Mouse (Mus musculus): ENCODE measurements around the gene Nek1. TPM values are rescaled to one million over a fixed set of nuclear protein-coding genes. Genes with fewer than 3 reads are reported as not detected.

Gene Nek1
- polyA plus RNA-seq (2012; rRNA removed): 4.7 and 8.2 TPM in 2 replicates

GRCm38 (mm10) chr8:60992910-60993638, at the start of gene Nek1:
Gene Nek1, plus strand, starts transcription at chr8:60993195.
- peak; percentile 46 for DNase-seq (ENCODE audit: low read depth)

DNA sequence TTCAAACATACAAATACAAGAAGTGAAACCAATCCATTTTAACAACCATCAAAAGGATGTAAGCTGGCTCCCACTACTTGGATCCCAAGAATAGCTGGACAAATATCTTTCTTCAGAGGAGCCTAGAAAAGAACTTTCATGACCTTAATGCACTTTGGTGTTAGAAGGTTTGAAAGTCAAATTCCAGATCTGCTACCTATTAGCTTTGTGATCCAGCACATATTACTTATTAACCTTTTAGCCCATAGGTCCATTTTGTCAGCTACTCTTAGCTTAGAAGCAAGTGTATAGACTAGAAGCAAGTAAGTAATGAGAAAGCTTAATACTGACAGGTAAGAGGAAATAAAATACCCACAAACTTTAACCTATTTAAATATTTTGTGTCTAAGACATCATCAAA, 45.5 kb upstream of the Nek1 start:
- no peak for DNase-seq (ENCODE audit: low read depth)

- DNase-seq (ENCODE audit: low read depth): no peak
Observed at GRCm38 (mm10) chr8:60949859-60950258, 43.1 kb upstream of the Nek1 start.

DNA sequence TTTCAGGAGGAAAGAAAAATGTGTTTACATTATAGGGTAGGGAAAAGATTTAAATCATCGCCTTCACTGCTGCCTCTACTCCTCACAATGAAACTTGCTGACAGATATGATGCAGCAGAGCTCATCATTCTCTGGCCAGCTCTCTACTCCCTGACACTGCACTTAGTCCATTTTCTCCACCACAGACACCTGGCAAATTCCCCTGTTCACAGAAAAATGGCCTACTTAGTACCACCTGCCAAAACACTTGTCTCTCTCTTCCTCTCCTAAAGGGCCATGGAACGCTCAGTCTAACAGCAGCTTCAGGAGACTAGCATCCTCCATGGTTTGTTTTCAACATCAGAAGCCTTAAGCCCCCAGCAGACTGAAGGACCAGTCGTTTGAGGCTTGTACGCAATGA, 41.7 kb upstream of the Nek1 start:
- DNase-seq (ENCODE audit: low read depth): no peak

- no peak for DNase-seq (ENCODE audit: low read depth)
Observed at GRCm38 (mm10) chr8:60951757-60952156, 41.2 kb upstream of the Nek1 start.

GRCm38 (mm10) chr8:60952803-60953202, 40.2 kb upstream of the Nek1 start:
- no peak for DNase-seq (ENCODE audit: low read depth)

- DNase-seq (ENCODE audit: low read depth): peak; percentile 66
Observed at GRCm38 (mm10) chr8:60954281-60955014, 38.5 kb upstream of the Nek1 start.

GRCm38 (mm10) chr8:60956847-60957246, 36.1 kb upstream of the Nek1 start:
- no peak for DNase-seq (ENCODE audit: low read depth)

GRCm38 (mm10) chr8:60962763-60963162, 30.2 kb upstream of the Nek1 start:
- DNase-seq (ENCODE audit: low read depth): no peak

GRCm38 (mm10) chr8:60963931-60964330, 29.1 kb upstream of the Nek1 start:
- no peak for DNase-seq (ENCODE audit: low read depth)

DNA sequence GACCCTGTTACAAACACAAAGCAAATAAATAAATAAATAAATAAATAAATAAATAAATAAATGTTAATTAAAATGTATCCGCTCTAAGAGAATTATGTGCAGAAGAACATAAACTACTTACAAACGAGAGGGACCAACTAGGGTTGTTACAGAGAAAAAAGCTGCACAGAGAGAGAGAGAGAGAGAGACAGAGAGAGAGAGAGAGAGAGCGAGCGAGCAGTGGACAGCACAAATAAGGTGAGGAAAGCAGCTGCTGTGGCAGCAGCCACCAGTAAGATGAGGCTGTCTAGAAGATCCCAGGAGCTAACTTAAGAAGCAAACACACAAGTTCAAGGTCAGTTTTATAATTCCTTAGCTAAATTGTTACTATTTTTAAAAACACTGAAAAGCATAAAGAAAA, 28.5 kb upstream of the Nek1 start:
- no peak for DNase-seq (ENCODE audit: low read depth)

DNA sequence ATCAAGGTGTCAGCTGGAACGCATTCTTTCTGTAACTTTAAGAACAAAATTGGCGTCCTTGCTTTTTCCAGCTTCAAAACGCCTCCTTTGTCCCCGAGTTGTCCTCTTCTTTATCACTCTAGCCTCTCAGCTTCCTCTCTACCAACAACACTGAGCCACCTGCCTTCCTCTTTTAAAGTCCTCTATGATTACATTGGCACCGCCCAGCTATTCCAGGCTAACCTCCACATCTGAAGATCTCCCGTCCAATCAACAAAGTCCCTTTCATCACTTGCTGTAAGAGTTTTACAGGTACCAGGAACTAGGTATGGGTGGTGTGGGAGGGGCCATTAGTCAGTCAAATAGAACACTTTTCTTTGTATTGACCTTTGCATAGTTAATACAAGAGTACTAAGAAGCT, 27.7 kb upstream of the Nek1 start:
- no peak for DNase-seq (ENCODE audit: low read depth)

DNA sequence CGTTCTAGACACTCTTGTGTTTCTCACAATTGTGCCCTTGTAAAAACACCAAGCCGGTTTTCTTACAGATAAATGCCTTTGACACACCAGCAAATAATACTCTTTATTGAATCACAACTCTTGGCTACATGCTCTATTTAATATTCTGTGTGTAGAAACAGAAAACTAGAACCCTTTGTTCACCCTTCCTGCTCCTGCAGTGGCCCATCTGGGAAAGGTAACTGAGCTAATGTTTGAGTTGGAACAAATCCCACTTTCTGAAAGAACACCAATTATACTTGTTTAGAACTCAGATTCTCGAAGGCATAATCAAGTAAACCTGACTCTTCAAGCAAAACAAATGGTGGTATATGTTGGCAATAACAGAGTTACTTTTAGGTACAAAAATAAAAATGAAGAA, 27.3 kb upstream of the Nek1 start:
- no peak for DNase-seq (ENCODE audit: low read depth)

- DNase-seq (ENCODE audit: low read depth): no peak
Observed at GRCm38 (mm10) chr8:60969091-60969490, 23.9 kb upstream of the Nek1 start.

DNA sequence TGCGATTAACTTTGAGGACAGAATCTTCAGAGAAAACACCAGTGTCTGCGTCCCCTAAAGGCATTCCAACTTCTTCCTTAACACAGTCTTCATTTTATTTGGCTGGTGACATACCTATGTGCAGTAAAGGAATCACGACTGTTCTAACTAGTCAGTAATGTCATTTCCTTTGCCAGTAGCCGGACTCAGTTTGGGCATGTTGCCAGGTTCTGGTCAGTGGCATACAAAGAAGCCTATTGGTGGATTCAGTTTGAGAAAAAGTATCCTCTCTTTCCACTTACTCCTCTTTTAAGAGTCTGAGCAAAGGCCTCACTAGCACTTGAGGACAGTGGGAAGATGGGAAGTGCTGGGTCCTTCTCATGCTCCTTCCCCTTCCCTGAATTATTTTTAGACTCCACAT, 21.2 kb upstream of the Nek1 start:
- DNase-seq (ENCODE audit: low read depth): no peak

DNA sequence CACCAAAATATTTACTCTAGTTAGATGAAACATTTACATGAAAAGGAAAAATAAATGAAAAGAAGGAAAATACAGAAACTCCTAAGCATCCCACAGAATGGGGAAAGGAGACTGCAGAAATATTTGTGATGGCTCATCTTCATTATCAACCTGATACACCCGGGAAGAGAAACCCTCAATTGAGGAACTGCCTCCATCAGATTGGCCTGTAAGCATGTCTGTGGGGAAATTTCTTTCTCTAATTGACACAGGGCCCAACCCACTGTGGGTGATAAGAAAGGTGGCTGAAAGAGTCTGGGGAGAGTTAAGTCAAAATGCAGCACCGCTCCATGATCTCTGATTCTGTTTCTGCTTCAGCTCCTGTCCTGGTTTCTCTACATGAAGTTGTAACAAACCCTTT, 19.5 kb upstream of the Nek1 start:
- no peak for DNase-seq (ENCODE audit: low read depth)

DNA sequence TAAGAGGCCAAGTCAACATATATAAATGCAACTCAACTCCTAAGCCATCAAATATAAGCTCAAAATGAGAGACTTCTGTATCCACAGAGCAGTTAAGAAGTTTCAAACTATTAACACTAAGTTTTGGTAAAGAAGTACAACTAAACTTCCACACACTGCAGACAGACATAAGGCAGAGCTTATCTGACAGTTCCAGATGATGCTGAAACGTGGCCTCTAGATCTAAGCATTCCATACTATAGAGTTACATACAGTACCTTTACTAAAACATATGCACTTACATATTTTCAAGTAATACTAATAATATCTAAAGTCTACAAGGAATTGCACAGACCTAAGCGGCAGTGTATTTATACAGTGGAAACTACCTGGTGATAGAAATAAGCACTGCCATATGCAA, 18.2 kb upstream of the Nek1 start:
- DNase-seq (ENCODE audit: low read depth): no peak

GRCm38 (mm10) chr8:60976818-60977217, 16.2 kb upstream of the Nek1 start:
- no peak for DNase-seq (ENCODE audit: low read depth)

DNA sequence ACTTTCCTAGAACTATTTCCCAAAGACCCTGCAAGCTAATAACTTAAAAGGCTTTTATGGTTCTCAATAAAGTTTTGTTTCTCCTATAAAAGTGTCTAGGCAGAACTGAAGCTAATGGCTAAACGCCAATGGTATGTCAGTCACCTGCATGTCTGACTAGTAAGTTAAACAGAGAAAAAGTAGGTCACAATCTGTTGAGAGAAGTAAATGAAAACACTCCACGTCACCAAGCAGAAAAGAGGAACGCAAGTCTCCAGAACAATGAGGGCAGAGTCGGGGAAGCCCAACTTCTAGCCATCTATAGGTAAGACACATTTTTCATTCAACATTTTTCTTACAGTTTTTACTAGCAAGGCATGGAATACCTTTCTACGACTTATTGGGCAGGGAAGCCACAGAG, 14.5 kb upstream of the Nek1 start:
- no peak for DNase-seq (ENCODE audit: low read depth)

GRCm38 (mm10) chr8:60981388-60981787, 11.6 kb upstream of the Nek1 start:
- DNase-seq (ENCODE audit: low read depth): no peak

DNA sequence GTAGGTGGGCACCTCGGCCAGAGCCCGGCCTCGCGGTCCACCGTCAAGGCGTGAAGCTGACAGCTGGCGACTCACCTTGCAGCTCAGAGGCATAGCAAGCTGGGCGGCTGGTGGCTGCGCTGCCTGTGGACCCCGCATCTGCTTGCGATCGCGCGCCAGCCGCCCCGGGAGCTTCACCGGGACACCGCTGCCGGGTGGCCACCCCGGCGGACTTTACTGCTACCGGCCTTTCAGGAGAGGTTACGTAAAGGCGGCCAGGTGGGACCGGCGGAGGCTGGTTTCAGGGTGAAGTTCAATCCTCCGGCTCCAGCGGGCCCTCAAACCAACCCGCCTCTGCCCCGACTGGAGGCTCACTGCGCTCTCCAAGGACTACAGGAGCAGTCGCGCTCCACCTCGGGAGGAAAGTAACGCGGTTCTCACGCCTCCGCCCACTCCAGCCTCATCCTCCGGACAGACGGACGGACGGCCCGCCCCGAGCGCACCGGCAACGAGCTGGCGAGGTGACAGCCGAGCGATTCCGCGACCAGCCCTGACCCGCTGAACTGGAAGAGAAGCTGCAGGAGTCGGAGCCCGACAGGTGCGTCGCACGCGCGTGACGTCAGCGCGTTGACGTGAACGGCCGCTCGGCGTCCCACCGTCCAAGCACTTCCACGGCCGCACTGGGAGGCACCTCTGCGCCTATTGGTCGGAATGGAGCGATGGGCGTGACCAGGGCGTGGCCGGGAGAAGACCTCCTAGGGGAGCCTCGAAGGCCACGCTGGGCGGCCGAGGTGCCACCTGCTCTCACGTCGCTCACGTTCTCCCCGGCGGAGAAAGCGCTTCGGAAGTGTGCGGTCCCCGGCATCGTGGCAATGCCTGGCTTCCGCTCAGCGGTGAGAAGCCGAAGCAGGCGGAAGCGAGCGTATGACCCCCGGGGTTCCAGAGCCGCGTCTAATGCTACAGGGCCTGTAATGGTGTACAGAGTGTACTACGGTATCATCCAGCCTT, 10.0 kb upstream of the Nek1 start, which contains the start of gene Clcn3:
Clcn3 (minus strand) TSS at position 600 of the 987 bp plus-strand sequence.
- peak; percentile 71 for DNase-seq (ENCODE audit: low read depth)

- peak; percentile 87 for DNase-seq (ENCODE audit: low read depth)
Observed at GRCm38 (mm10) chr8:60983688-60984079, 9.3 kb upstream of the Nek1 start.

All from gonadal fat pad, adult 2 months (tissue).